Mouse (Mus musculus) liver (tissue): ENCODE results near the gene Slc36a1.

Source experiments
- DNase-seq: peaks from one replicate; pipeline ENCODE4 v3.0.0-alpha.2; 2020; ENCODE audit warnings: mixed read lengths

Gene Slc36a1

GRCm38 (mm10) chr11:55209626-55210353 lies 5.6 kb downstream of the Slc36a1 start:
- DNase-seq: no peak

DNA sequence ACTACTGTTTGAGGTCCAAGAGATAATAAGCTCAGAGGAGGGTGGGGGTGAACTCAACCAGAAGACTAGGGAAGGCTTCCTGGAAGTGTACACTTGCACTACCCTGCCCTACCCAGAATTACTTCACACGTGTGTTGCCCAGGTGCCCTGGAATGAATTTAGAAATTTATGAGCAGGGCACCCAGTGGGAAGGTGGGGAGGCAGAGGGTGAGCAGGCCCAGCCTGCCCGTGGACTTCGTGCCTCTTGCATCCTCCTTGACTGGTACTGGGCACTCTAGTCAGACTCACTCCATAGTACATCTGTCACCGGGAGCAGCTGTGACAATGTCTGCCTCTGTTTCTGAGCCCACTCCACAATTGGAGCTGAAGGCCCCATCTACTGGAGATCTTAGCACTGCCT lies 9.4 kb downstream of the Slc36a1 start:
- no peak for DNase-seq

DNA sequence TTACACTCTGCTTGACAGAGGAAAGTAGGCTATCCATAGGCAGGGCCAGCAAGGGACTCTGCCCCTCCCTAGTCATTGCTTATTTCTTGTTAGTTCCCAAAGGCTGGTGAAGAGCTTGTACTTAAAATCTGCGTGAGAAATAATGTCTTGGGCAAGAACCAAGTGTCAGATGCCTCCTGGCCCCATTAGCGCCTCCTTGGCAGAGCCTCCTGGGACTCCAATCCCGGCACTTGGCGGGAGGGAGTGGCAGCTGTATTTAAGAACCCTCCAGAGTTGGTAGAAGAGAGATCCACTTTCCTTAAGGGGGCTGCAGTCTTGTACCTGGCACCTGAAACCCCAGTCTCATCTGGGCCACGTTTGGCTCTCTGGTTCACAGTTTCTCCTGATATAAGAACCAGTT lies 10.0 kb downstream of the Slc36a1 start:
- DNase-seq: no peak

- no peak for DNase-seq
Measured at GRCm38 (mm10) chr11:55214978-55215377, 10.8 kb downstream of the Slc36a1 start.

- no peak for DNase-seq
Measured at GRCm38 (mm10) chr11:55216061-55216460, 11.9 kb downstream of the Slc36a1 start.

DNA sequence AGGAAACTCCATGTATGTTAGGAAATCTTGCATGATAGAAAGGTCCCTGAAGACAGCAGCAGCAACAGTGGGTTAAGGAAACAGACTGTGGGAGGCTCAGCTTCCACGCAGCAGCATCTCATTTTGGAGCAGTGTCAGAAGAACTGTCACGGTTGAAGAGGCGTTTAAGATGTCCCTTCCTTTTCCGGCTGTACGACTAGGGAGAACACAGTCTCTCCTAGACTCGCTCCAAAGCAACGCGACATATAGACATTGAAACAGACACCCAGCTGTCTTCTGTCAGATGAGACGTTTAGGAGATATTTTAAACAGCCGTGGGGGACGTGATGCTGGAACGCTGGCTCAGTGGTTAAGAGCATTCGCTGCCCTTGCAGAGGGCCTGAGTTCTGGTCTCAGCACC lies 12.7 kb downstream of the Slc36a1 start:
- DNase-seq: no peak

DNA sequence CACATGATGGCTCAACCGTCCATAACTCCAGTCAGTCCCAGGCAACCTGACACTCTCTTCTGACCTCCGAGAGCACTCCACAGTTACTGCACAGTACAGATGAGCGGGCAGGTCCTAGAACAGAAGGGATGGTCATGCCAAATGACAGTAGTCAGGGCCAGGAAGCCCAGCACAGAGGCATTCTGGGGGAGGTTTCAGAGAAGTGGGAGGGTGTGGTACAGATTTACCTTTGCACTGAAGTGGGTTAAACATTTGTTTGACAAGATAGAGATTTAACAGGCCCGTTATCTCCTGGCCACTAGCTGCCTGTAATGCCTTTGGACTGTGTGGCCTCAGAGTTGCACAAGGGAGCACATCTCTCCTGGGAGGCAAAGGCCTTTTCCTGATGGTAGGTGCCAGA lies 13.3 kb downstream of the Slc36a1 start:
- peak; percentile 27 for DNase-seq

DNA sequence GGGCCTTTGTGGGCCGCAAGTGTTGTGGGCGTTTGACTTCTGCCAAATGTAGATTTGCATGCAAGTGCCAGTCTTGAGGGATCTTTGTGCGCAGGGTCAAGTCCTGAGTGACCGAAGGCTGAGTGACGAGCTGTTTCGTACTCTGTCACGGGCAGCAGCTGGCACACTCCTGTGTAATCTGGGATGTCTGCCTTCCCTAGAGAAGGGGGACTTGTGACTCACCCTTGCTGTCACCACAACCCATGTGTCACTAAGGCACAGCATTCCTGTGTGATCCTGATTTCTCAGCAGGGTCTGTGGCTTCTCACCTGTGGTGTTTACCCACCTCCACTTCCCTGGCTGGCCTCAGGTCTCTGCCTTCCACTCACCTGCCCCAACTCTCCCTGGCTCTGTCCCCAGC lies 13.7 kb downstream of the Slc36a1 start:
- DNase-seq: no peak

DNA sequence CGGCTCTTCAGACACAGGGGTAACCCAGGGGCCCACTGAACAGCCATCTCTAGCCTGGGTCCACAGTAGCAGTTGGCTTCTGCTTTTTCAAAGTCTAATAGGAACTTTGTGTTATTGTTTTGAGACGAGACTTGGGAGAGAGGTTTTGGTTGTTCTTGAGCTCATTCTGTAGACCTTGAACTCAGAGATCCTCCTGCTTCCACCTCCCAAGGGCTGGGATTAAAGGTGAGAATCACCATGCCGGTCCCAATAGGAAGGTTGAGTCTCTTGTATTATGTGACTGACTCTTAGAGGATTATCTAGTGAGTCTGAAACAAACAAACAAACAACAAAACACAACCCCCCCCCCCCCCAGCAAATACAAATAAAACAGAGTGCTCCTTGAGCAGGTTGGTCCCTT lies 14.3 kb downstream of the Slc36a1 start:
- DNase-seq: no peak

DNA sequence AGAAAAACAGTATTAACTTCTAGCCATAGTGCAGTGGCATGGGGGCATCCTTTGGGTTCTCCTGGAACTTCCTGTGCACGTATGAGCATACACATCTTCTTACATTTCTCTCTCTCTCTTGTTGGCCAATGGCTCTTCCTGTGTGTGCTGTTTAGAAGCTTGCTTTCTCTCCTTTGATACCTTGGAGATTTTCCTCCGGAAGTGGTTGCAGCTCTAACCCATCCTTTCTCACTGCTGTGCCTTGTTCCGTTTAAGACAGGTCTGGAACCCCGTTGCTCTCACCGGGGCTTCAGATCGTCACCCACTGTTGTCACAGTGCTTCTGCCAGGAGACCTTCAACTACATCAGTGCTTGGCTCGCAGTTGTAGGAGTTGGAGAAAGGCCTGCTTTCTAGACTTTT lies 17.2 kb downstream of the Slc36a1 start:
- no peak for DNase-seq

- no peak for DNase-seq
Measured at GRCm38 (mm10) chr11:55231034-55231433, 26.9 kb downstream of the Slc36a1 start.

- DNase-seq: no peak
Measured at GRCm38 (mm10) chr11:55234288-55234687, 30.1 kb downstream of the Slc36a1 start.

DNA sequence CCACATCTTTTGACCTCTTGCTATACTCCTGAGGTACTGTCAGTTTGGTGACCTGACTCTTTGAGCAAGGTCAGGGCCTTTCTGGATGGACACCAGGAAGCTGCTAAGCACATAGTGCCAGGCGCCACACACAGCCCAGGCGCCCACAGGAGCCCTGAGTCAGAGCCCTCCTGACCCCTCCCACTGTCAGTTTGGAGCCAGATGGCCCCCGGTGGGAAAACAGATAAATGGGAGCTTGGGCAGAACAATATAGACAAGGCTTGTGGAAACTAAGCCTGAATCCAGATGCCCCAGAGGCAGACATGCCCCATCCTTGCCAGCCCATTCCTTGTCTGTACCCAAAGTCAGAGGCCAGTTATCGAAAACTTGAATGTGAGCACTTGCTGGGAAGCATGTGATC lies 30.6 kb downstream of the Slc36a1 start:
- DNase-seq: no peak

- no peak for DNase-seq
Measured at GRCm38 (mm10) chr11:55236815-55237214, 32.7 kb downstream of the Slc36a1 start.

DNA sequence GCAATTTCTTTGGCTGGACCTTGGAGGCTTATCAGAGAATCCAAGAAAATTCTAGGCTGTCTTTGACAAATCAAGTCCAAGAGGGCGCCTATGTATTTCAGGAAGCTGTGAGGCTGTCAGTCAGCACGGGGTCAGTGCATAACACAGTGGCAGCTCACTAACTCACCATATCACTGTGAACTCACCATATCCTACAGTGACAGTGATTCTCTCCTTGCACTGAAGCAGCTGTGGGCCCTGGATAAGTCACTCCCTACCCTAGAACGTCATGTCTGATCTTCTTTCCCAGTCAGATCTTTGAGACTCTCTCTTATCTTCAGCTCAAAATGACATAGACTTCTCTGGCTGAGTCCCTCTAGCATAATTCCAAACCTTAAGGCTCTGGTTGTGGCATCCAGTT lies 35.3 kb downstream of the Slc36a1 start:
- DNase-seq: no peak

DNA sequence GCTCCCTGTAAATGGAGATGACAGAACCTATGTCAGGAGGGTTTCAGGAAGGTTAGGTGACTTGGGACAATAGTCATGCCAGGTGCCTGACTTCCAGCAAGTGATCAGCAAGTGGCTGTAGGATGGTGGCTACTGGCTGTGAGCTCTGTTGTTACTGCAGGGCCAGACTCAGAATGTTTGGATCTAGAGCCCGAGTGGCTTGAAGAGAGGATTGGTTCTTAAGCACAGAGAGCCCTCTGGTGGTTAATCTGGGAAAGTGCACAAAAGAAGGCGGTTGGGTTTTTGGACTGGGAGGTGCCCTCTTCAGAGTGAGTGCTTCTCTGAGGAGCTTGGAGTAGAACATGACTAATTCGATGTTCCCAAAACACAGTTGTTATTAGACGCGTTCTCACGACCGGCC lies 36.4 kb downstream of the Slc36a1 start:
- peak; percentile 45 for DNase-seq

- no peak for DNase-seq
Measured at GRCm38 (mm10) chr11:55250527-55250926, 46.4 kb downstream of the Slc36a1 start.

DNA sequence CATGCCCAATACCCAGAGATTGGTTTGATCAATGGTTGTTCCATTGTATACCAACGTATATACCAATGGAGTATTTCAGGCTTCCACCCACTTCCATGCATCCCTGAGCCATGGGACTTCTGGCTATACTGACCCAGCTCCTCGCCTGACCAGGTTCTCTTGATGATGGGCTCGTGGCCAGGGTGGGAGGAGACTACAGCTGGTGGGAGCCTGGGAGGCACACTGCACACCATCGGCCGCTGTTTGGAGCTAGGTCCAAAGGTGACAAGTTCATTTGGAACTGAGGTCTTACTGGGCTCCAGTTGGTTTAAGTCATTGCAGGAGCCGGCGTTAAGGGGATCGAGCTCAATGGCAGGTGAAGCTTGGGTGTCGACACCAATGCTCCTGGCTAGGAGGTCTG lies 49.2 kb downstream of the Slc36a1 start:
- no peak for DNase-seq

GRCm38 (mm10) chr11:55261105-55261504 lies 57.0 kb downstream of the Slc36a1 start:
- DNase-seq: no peak

DNA sequence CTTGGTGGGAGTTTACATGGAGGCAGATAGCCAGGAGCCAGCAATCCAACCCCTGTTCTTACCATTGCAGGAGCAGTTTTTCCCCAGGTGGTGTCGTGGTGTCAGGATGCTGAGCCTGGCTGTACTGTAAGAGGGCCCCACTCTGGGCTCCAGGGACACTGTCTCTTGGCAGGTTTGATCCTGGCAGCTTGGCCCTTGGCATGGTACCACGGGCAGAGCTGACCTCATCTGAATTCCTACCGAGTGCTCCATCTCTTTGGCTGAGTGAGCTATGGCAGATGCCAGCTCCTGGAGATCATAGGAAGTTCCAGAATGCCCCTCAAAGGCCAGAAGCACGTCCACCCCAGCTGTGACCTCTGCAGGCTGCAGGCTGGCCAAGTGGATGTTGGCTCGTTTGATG lies 57.9 kb downstream of the Slc36a1 start:
- DNase-seq: no peak

- no peak for DNase-seq
Measured at GRCm38 (mm10) chr11:55264318-55264717, 60.2 kb downstream of the Slc36a1 start.

- DNase-seq: no peak
Measured at GRCm38 (mm10) chr11:55265647-55266046, 61.5 kb downstream of the Slc36a1 start.

GRCm38 (mm10) chr11:55268580-55268979 lies 64.4 kb downstream of the Slc36a1 start:
- DNase-seq: no peak

- no peak for DNase-seq
Measured at GRCm38 (mm10) chr11:55274756-55275155, 70.6 kb downstream of the Slc36a1 start.
